In genomic region chr12:24682563-24682962, GRCm38 (mm10) we compare ENCODE assay signal across 8 mouse cellular contexts. TPM values are rescaled to one million over a fixed set of nuclear protein-coding genes. Genes with fewer than 3 reads are reported as not detected.
A peak's percentile ranks its signal among the peaks of the same experiment; 100 is the strongest.
DNase-seq lines count a peak whose midpoint lies in the region; ATAC-seq lines count a peak whose summit lies in the region.

No protein-coding gene starts in this region.

- H3K27ac ChIP-seq in hindbrain, embryonic 11.5 days (ENCODE audit: low read depth, low read length): no peak overlapping the region

- no peak overlapping the region for H3K9ac ChIP-seq in hindbrain, embryonic 11.5 days (ENCODE audit: low read depth, low read length)

- peak; percentile 20 to 28 for DNase-seq in urinary bladder, adult 18-20 months (ENCODE audit: low spot score in 2 of 2)
- no peak for DNase-seq in urinary bladder, postnatal 4 days (ENCODE audit: low spot score in 2 of 2)
- peak; percentile 47 to 51 for DNase-seq in heart, postnatal 36 days
- DNase-seq in left cerebral cortex, postnatal 14 days (ENCODE audit: low spot score in 2 of 2): peak; percentile 51 to 73
- DNase-seq in cerebellum, postnatal 14 days: no peak
- no peak for DNase-seq in thymus, postnatal 25 days
- DNase-seq in Muller cell, postnatal 12 days (ENCODE audit: inconsistent ontology term): no peak
- no peak for DNase-seq in hindbrain, embryonic 11.5 days (ENCODE audit: low spot score)

- 64% methylated on average over 8 of the region's 8 CpGs for WGBS in hindbrain, embryonic 11.5 days

- no peak for ATAC-seq in hindbrain, embryonic 11.5 days (ENCODE audit: low FRiP score)

- H3K4me2 ChIP-seq in hindbrain, embryonic 11.5 days (replicated peaks; ENCODE audit: low read depth, low read length): no peak overlapping the region

- no peaks in the 10 kb centered on the region for H3K36me3 ChIP-seq in hindbrain, embryonic 11.5 days (ENCODE audit: control insufficient read depth, insufficient read depth, low read length)

- peaks cover 20% of the 10 kb centered on the region for H3K27me3 ChIP-seq in hindbrain, embryonic 11.5 days (ENCODE audit: control insufficient read depth, insufficient read depth, low read length)

- H3K9me3 ChIP-seq in hindbrain, embryonic 11.5 days (ENCODE audit: control insufficient read depth, low read length): no peaks in the 10 kb centered on the region

- intact Hi-C loops in heart, postnatal 36 days (cut with DNase I): no loop called here
- intact Hi-C loops in left cerebral cortex, postnatal 14 days (cut with DNase I): no loop called here

- H3K4me3 ChIP-seq in hindbrain, embryonic 11.5 days (ENCODE audit: low read depth, low read length): no peak overlapping the region

- H3K4me1 ChIP-seq in hindbrain, embryonic 11.5 days (replicated peaks; ENCODE audit: control insufficient read depth, insufficient read depth, low read length): no peaks in the 10 kb centered on the region

RNA-seq across cellular contexts. Expression of gene Cys1, which starts 0.9 kb away (rescaled TPM):
- total RNA-seq in heart, postnatal 36 days (2021): 1 to 10 TPM; 5.5 to 6.5 TPM
- total RNA-seq in left cerebral cortex, postnatal 14 days (2021): 1 to 10 TPM; 9.9 to 10.0 TPM
- polyA plus RNA-seq in hindbrain, embryonic 11.5 days (2014; fragmentation: Nextera tagmentation; extraction: Ambion mirVana): 0.88 and 1.2 TPM in 2 replicates

RNA-seq across cellular contexts. Expression of gene Rrm2, which starts 25.5 kb away (rescaled TPM):
- 1 to 10 TPM; 3.7 to 4.2 TPM for total RNA-seq in heart, postnatal 36 days (2021)
- total RNA-seq in left cerebral cortex, postnatal 14 days (2021): 1 to 10 TPM; 4.9 to 5.2 TPM
- polyA plus RNA-seq in hindbrain, embryonic 11.5 days (2014; fragmentation: Nextera tagmentation; extraction: Ambion mirVana): 335 and 391 TPM in 2 replicates

RNA-seq across cellular contexts. Expression of gene Klf11, which starts 31.5 kb away (rescaled TPM):
- 10 to 100 TPM; 10.9 to 16.4 TPM for total RNA-seq in heart, postnatal 36 days (2021)
- total RNA-seq in left cerebral cortex, postnatal 14 days (2021): 1 to 10 TPM; 5.3 to 6.7 TPM
- polyA plus RNA-seq in hindbrain, embryonic 11.5 days (2014; fragmentation: Nextera tagmentation; extraction: Ambion mirVana): 12.5 and 14.3 TPM in 2 replicates

Comparison
In these comparisons a context has a peak if more than half of its experiments do, and no peak if none do; other contexts are left out.
1. DNase-seq: peak in urinary bladder, adult 18-20 months (2 of 2), heart, postnatal 36 days (2 of 2) and left cerebral cortex, postnatal 14 days (2 of 2); none in urinary bladder, postnatal 4 days (0 of 2), cerebellum, postnatal 14 days (0 of 2), thymus, postnatal 25 days (single experiment), Muller cell, postnatal 12 days (single experiment) and hindbrain, embryonic 11.5 days (single experiment).